Mouse (Mus musculus) liver (tissue): ENCODE data around the gene Vmn1r208.
"Not testable (repeated sequence)": the region's sequence is repeated elsewhere in the genome, so short reads cannot be mapped to it uniquely, and the experiment has no call there.

Source experiments
- DNase-seq: peaks from one replicate; pipeline ENCODE4 v3.0.0-alpha.2; 2020; ENCODE audit warnings: mixed read lengths

Gene Vmn1r208

GRCm38 (mm10) chr13:22777300-22777699, at the start of gene Vmn1r208:
Gene Vmn1r208, minus strand, starts transcription at chr13:22777400.
- DNase-seq, result not testable (repeated sequence)

- not testable (repeated sequence) for DNase-seq
Measured at GRCm38 (mm10) chr13:22821601-22822000, 44.4 kb upstream of the Vmn1r208 start.

- not testable (repeated sequence) for DNase-seq
Measured at GRCm38 (mm10) chr13:22809582-22809981, 32.4 kb upstream of the Vmn1r208 start, which contains the start of gene Vmn1r209. Gene Vmn1r209, minus strand, starts transcription at chr13:22809682.

- not testable (repeated sequence) for DNase-seq
Measured at GRCm38 (mm10) chr13:22788096-22788495, 10.9 kb upstream of the Vmn1r208 start.

- DNase-seq, result not testable (repeated sequence)
Measured at GRCm38 (mm10) chr13:22784159-22784558, 7.0 kb upstream of the Vmn1r208 start.

- not testable (repeated sequence) for DNase-seq
Measured at GRCm38 (mm10) chr13:22771592-22771991, 5.6 kb downstream of the Vmn1r208 start.

GRCm38 (mm10) chr13:22747524-22747923, 29.7 kb downstream of the Vmn1r208 start:
- no peak for DNase-seq

- DNase-seq, result not testable (repeated sequence)
Measured at GRCm38 (mm10) chr13:22729529-22729928, 47.7 kb downstream of the Vmn1r208 start, which contains the start of gene Vmn1r207-ps. Gene Vmn1r207-ps, minus strand, starts transcription at chr13:22729629.
